Mouse (Mus musculus) lung, postnatal 0 days (tissue): ENCODE measurements around the gene Pcnx. TPM values are rescaled to one million over a fixed set of nuclear protein-coding genes. Genes with fewer than 3 reads are reported as not detected.

Experiments used
- ATAC-seq: fragments of 200-750 bp; cut with Nextera tagmentation; 2 replicates; pipeline ENCODE4 v1.8.0; 2017; ENCODE audit warnings: moderate library complexity
- DNase-seq: peaks from one replicate; pipeline ENCODE4 v3.0.0-alpha.2; 2016; ENCODE audit warnings: low spot score
- H3K27ac ChIP-seq: fragments of 300-500 bp; sonication (generic); 2 replicates; pipeline ENCODE4 v1.5.1; 2014; ENCODE audit warnings: antibody characterized with exemption, mild to moderate bottlenecking, low read length, mixed read lengths
- H3K27me3 ChIP-seq: fragments of 300-500 bp; sonication (generic); replicated peaks from 2 replicates; pipeline ENCODE4 v1.6.1; 2014; ENCODE audit warnings: low read length, mixed read lengths; ENCODE audit not compliant: insufficient read depth
- H3K36me3 ChIP-seq: fragments of 300-500 bp; sonication (generic); 2 replicates; pipeline ENCODE4 v1.6.1; 2014; ENCODE audit warnings: low read length, mixed read lengths; ENCODE audit not compliant: insufficient read depth
- H3K4me1 ChIP-seq: fragments of 300-500 bp; sonication (generic); 2 replicates; pipeline ENCODE4 v1.6.1; 2014; ENCODE audit warnings: antibody characterized with exemption, low read depth, low read length, mixed read lengths; ENCODE audit not compliant: insufficient read depth
- H3K4me2 ChIP-seq: fragments of 300-500 bp; sonication (generic); replicated peaks from 2 replicates; pipeline ENCODE4 v1.6.1; 2014; ENCODE audit warnings: low read depth, mild to moderate bottlenecking, low read length, moderate library complexity, mixed read lengths
- H3K4me3 ChIP-seq: fragments of 300-500 bp; sonication (generic); 2 replicates; pipeline ENCODE4 v1.5.1; 2014; ENCODE audit warnings: low read depth, low read length
- H3K9ac ChIP-seq: fragments of 300-500 bp; sonication (generic); replicated peaks from 2 replicates; pipeline ENCODE4 v1.6.1; 2014; ENCODE audit warnings: low read depth, mild to moderate bottlenecking
- H3K9me3 ChIP-seq: fragments of 300-500 bp; sonication (generic); 2 replicates; pipeline ENCODE4 v1.6.1; 2016; ENCODE audit warnings: low read length, mixed read lengths
- CTCF ChIP-seq: IDR thresholded peaks from 2 replicates; pipeline ENCODE4 v1.5.1; 2016; ENCODE audit warnings: antibody characterized with exemption, mild to moderate bottlenecking
- EP300 ChIP-seq: IDR thresholded peaks from 2 replicates; pipeline ENCODE4 v1.6.1; 2016; ENCODE audit warnings: antibody characterized with exemption, mild to moderate bottlenecking, control low read depth
- WGBS: fragments of 180-500 bp; shearing (Covaris S2); extraction: QIAGEN DNeasy Blood & Tissue Kit; methylation state at CpG from one replicate; pipeline ENCODE4 v1.1.7; 2014; 5-methylcytosine and 5-hydroxymethylcytosine counted together
- polyA plus RNA-seq: library from polyadenylated mRNA; unstranded; fragments of >200 nt; fragmentation: Nextera tagmentation; extraction: Ambion mirVana; gene quantifications from 2 replicates; pipeline ENCODE4 v1.2.1, GENCODE M21; 2015

The Pcnx gene
- polyA plus RNA-seq, 1 experiment from 2014 or later = 13.5 TPM

DNA sequence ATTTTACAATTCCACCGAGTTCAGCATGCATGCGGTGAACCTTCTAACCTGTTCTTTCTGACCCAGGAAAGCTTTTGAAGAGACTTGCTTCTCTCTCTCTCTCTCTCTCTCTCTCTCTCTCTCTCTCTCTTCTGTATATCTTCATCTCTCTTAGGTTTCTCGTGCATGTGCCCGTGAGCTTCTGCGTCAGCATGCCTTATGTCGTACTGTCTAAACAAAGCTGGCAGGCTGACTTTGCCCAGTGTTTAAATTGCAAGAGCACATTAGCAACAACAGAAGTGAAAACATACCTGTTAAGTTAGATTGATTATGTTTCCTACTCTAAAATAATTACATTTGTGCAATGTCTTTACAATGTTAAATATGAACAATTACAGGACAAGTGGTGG, 68.6 kb downstream of the Pcnx start:
- DNase-seq = no peak
- no peak overlapping the region for H3K27ac ChIP-seq
- no peak overlapping the region for H3K4me3 ChIP-seq
- no peaks in the 10 kb centered on the region for H3K9me3 ChIP-seq
- ATAC-seq = no peak
- H3K27me3 ChIP-seq = no peaks in the 10 kb centered on the region
- H3K4me1 ChIP-seq = peaks cover 4% of the 10 kb centered on the region; the same call in 1 of the 2 replicates
- H3K36me3 ChIP-seq = no peaks in the 10 kb centered on the region
- TF ChIP-seq EP300 (no peak), CTCF (no peak)
- H3K9ac ChIP-seq = no peak overlapping the region
- 55% methylated on average over 6 of the region's 6 CpGs for WGBS
- no peak overlapping the region for H3K4me2 ChIP-seq

- H3K9ac ChIP-seq = no peak overlapping the region
- peak; percentile 82 for ATAC-seq
- no peaks in the 10 kb centered on the region for H3K36me3 ChIP-seq
- H3K27ac ChIP-seq = no peak overlapping the region
- no peaks in the 10 kb centered on the region for H3K9me3 ChIP-seq
- peaks cover 4% of the 10 kb centered on the region; the same call in 1 of the 2 replicates for H3K4me1 ChIP-seq
- no peak overlapping the region for H3K4me3 ChIP-seq
- peak; percentile 81 for DNase-seq
- WGBS = 46% methylated on average over 13 of the region's 13 CpGs
- no peak overlapping the region for H3K4me2 ChIP-seq
- TF ChIP-seq EP300 (0 out of 2 replicates have a peak, but pooled peaks have one; percentile 21), CTCF (no peak)
- H3K27me3 ChIP-seq = no peaks in the 10 kb centered on the region
Observed at GRCm38 (mm10) chr12:81932015-81932414, 72.2 kb downstream of the Pcnx start.

- no peak overlapping the region for H3K4me2 ChIP-seq
- no peaks in the 10 kb centered on the region for H3K27me3 ChIP-seq
- no peaks in the 10 kb centered on the region; the same call in 1 of the 2 replicates for H3K4me1 ChIP-seq
- 72% methylated on average over 5 of the region's 5 CpGs for WGBS
- no peaks in the 10 kb centered on the region for H3K36me3 ChIP-seq
- H3K27ac ChIP-seq = no peak overlapping the region
- H3K9me3 ChIP-seq = no peaks in the 10 kb centered on the region
- DNase-seq (peak; percentile 37), ATAC-seq (peak; percentile 44; the same call in 1 of the 2 replicates)
- no peak overlapping the region for H3K4me3 ChIP-seq
- TF ChIP-seq CTCF = no peak
- TF ChIP-seq EP300 = no peak
- H3K9ac ChIP-seq = no peak overlapping the region
Observed at GRCm38 (mm10) chr12:81933430-81933829, 73.6 kb downstream of the Pcnx start.

DNA sequence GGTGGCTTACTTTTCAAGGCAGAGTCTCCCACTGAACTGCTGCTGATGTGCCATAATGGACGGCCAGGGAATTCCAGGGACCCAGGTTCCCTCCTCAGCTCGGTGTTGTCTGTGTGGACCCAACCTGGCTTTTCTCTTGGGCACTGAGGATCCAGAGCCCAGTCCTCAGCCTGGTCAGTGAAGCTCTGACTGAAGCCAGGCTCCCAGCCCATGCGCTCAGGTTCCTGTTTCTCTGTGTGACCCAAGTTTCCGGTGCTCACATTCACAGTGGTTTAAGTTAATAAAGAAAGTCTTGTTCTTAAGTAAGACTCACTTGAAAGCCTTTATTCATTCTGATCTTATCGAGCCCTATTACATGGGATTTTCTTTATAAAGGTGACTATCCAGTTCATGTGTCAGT, 74.7 kb downstream of the Pcnx start:
- Histone ChIP-seq H3K4me2 (no peak overlapping the region), H3K4me3 (no peak overlapping the region), H3K4me1 (no peaks in the 10 kb centered on the region; the same call in 1 of the 2 replicates), H3K36me3 (no peaks in the 10 kb centered on the region), H3K9ac (no peak overlapping the region), H3K27me3 (no peaks in the 10 kb centered on the region), H3K27ac (no peak overlapping the region), H3K9me3 (no peaks in the 10 kb centered on the region)
- TF ChIP-seq EP300 = no peak
- no peak for TF ChIP-seq CTCF
- DNase-seq = no peak
- ATAC-seq = no peak
- WGBS = 86% methylated on average over 5 of the region's 5 CpGs

- Histone ChIP-seq H3K27ac (no peak overlapping the region), H3K4me1 (no peaks in the 10 kb centered on the region), H3K9me3 (no peaks in the 10 kb centered on the region), H3K27me3 (no peaks in the 10 kb centered on the region), H3K36me3 (no peaks in the 10 kb centered on the region; the same call in 1 of the 2 replicates), H3K9ac (no peak overlapping the region), H3K4me3 (no peak overlapping the region), H3K4me2 (no peak overlapping the region)
- TF ChIP-seq CTCF = no peak
- WGBS = 65% methylated on average over 4 of the region's 4 CpGs
- no peak for ATAC-seq
- no peak for DNase-seq
Observed at GRCm38 (mm10) chr12:81936066-81936465, 76.2 kb downstream of the Pcnx start.

DNA sequence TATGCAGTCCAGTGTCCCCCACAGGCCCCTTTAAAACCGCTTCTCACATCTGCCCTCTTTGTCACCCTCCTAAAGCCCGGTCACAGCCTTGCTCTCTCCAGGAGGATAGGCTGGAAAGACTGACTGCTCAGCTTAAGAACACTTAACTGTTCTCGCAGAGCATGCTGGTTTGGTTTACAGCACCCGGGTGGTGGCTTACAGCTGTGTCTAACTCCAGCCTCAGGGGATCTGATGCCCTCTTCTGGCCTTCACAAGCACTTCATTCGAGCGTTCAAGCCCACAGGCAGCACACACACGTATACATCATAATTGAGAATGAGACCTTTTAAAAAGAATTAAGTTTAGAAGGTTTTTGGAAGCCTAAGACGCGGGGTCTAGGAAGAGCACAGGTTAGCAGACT, 81.4 kb downstream of the Pcnx start:
- H3K9ac ChIP-seq = no peak overlapping the region
- H3K27me3 ChIP-seq = no peaks in the 10 kb centered on the region
- no peaks in the 10 kb centered on the region for H3K9me3 ChIP-seq
- no peak overlapping the region for H3K27ac ChIP-seq
- 84% methylated on average over 9 of the region's 9 CpGs for WGBS
- DNase-seq (no peak), ATAC-seq (no peak)
- H3K4me2 ChIP-seq = no peak overlapping the region
- no peak overlapping the region for H3K4me3 ChIP-seq
- H3K36me3 ChIP-seq = no peaks in the 10 kb centered on the region; the same call in 1 of the 2 replicates
- peaks cover 4% of the 10 kb centered on the region; the same call in 1 of the 2 replicates for H3K4me1 ChIP-seq
- TF ChIP-seq EP300 (no peak), CTCF (peak; percentile 29; the same call in 1 of the 2 replicates)
